In the genomic region with DNA sequence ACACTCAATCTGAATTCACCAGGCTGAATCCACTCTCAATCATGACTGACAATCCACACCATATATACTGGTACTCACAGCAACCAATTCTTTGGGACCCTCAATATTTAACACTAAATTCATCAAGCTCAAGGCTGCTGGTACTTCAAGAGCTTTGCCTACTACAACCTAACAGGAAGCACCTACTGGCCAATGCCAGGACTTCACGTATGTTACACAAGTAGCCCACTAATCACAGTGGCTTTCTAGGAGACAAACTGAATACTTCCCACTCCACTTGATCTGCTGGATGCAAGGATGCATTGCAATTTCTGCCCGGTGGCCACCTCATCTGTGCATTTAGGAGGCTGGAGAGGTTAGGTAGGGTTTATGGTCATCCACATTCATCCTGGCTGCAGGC, we compare ENCODE assay signal across 9 mouse cellular contexts. TPM values are rescaled to one million over a fixed set of nuclear protein-coding genes. Genes with fewer than 3 reads are reported as not detected.
DNase-seq lines count a peak whose midpoint lies in the region; ATAC-seq lines count a peak whose summit lies in the region.
"Had no signal": no experiment of that assay in that cellular context is flagged by ENCODE, and none has a peak within 500 bp of the region (broad histone marks: within the 10 kb centered on the region; RNA-seq: fewer than 3 reads in every experiment).

No protein-coding gene starts in this region.

- WGBS in embryonic facial prominence, embryonic 14.5 days: 64% methylated on average over 2 of the region's 2 CpGs
- WGBS in limb, embryonic 13.5 days: 83% methylated on average over 2 of the region's 2 CpGs

- H3K4me1 ChIP-seq in embryonic facial prominence, embryonic 14.5 days (ENCODE audit: control insufficient read depth, insufficient read depth, low read length): peaks cover 19% of the 10 kb centered on the region
- peaks cover 35% of the 10 kb centered on the region for H3K4me1 ChIP-seq in limb, embryonic 13.5 days

- H3K4me3 ChIP-seq in embryonic facial prominence, embryonic 14.5 days (ENCODE audit: low read depth, low read length): no peak overlapping the region
- peak overlapping the region; percentile 8 for H3K4me3 ChIP-seq in limb, embryonic 13.5 days
- H3K4me3 ChIP-seq: limb, embryonic 15.5 days had no signal

- no peak overlapping the region for H3K27ac ChIP-seq in embryonic facial prominence, embryonic 14.5 days (replicated peaks; ENCODE audit: low read depth, low read length)
- H3K27ac ChIP-seq in limb, embryonic 13.5 days: no peak overlapping the region
- H3K27ac ChIP-seq: limb, embryonic 15.5 days had no signal

- peaks cover 31% of the 10 kb centered on the region for H3K36me3 ChIP-seq in embryonic facial prominence, embryonic 14.5 days (ENCODE audit: control insufficient read depth, insufficient read depth, low read length)
- peaks cover 33% of the 10 kb centered on the region for H3K36me3 ChIP-seq in limb, embryonic 13.5 days

- DNase-seq in heart, adult 11 months: peak; percentile 42
- no peak for DNase-seq in heart, adult 8-10 months (ENCODE audit: low spot score)
- peak; percentile 56 for DNase-seq in 3T3-L1 (ENCODE audit: low read depth, low spot score)
- no peak for DNase-seq in embryonic facial prominence, embryonic 14.5 days (ENCODE audit: low spot score)
- DNase-seq in cerebellum, postnatal 25 days: no peak
- no peak for DNase-seq in cerebellum, postnatal 36 days
- no peak for DNase-seq in kidney, postnatal 4 days

- peak overlapping the region; percentile 90; the same call in 1 of the 2 replicates for H3K4me2 ChIP-seq in embryonic facial prominence, embryonic 14.5 days (ENCODE audit: low read depth, low read length)
- H3K4me2 ChIP-seq in limb, embryonic 13.5 days (replicated peaks): peak overlapping the region; percentile 32
- H3K4me2 ChIP-seq: limb, embryonic 15.5 days had no signal

- no peak overlapping the region for H3K9ac ChIP-seq in embryonic facial prominence, embryonic 14.5 days (ENCODE audit: low read depth, low read length)
- H3K9ac ChIP-seq in limb, embryonic 13.5 days: 0 out of 2 replicates have a peak overlapping the region, but pooled peaks have one; percentile 26
- H3K9ac ChIP-seq: limb, embryonic 15.5 days had no signal

- ATAC-seq in embryonic facial prominence, embryonic 14.5 days (ENCODE audit: low read depth): no peak
- no peak for ATAC-seq in limb, embryonic 13.5 days (ENCODE audit: low FRiP score, low read depth)

- H3K27me3 ChIP-seq in embryonic facial prominence, embryonic 14.5 days (replicated peaks; ENCODE audit: control insufficient read depth, insufficient read depth, low read length): no peaks in the 10 kb centered on the region
- H3K27me3 ChIP-seq in limb, embryonic 13.5 days: no peaks in the 10 kb centered on the region
- H3K27me3 ChIP-seq: limb, embryonic 15.5 days had no signal

- H3K9me3 ChIP-seq in embryonic facial prominence, embryonic 14.5 days (ENCODE audit: control insufficient read depth, low read length): no peaks in the 10 kb centered on the region
- H3K9me3 ChIP-seq in limb, embryonic 13.5 days: no peaks in the 10 kb centered on the region
- H3K9me3 ChIP-seq: limb, embryonic 15.5 days had no signal

RNA-seq across cellular contexts. Expression of gene Pdia4, which starts 3.0 kb away (rescaled TPM):
- total RNA-seq in heart, adult 8-10 months (2022): 10 to 100 TPM; 35.8 to 45.8 (median 38.8) TPM
- polyA plus RNA-seq in embryonic facial prominence, embryonic 14.5 days (2014; fragmentation: Nextera tagmentation; extraction: Ambion mirVana): 262 and 270 TPM in 2 replicates
- polyA plus RNA-seq in limb, embryonic 13.5 days (2015; fragmentation: Nextera tagmentation; extraction: Ambion mirVana): 282 and 324 TPM in 2 replicates

RNA-seq across cellular contexts. Expression of gene Zfp786, which starts 20.5 kb away (rescaled TPM):
- 1 to 10 TPM in 3 of 4 experiments, under 1 TPM in 1; 0.97 to 1.3 (median 1.1) TPM for total RNA-seq in heart, adult 8-10 months (2022)
- polyA plus RNA-seq in embryonic facial prominence, embryonic 14.5 days (2014; fragmentation: Nextera tagmentation; extraction: Ambion mirVana): 1.9 and 2.4 TPM in 2 replicates
- 5.6 and 6.1 TPM in 2 replicates for polyA plus RNA-seq in limb, embryonic 13.5 days (2015; fragmentation: Nextera tagmentation; extraction: Ambion mirVana)

RNA-seq across cellular contexts. Expression of gene Zfp398, which starts 25.3 kb away (rescaled TPM):
- total RNA-seq in heart, adult 8-10 months (2022): 1 to 10 TPM; 5.9 to 8.4 (median 6.9) TPM
- 8.0 and 8.1 TPM in 2 replicates for polyA plus RNA-seq in embryonic facial prominence, embryonic 14.5 days (2014; fragmentation: Nextera tagmentation; extraction: Ambion mirVana)
- 12.4 and 12.6 TPM in 2 replicates for polyA plus RNA-seq in limb, embryonic 13.5 days (2015; fragmentation: Nextera tagmentation; extraction: Ambion mirVana)

Comparison
In these comparisons a context has a peak if more than half of its experiments do, and no peak if none do; other contexts are left out.
1. DNase-seq: peak in heart, adult 11 months (single experiment) and 3T3-L1 (single experiment); none in heart, adult 8-10 months (single experiment), embryonic facial prominence, embryonic 14.5 days (single experiment), cerebellum, postnatal 25 days (0 of 2), cerebellum, postnatal 36 days (0 of 2) and kidney, postnatal 4 days (0 of 2).